Mouse (Mus musculus) liver, embryonic 15.5 days (tissue): ENCODE data around the gene Zscan20. TPM values are rescaled to one million over a fixed set of nuclear protein-coding genes. Genes with fewer than 3 reads are reported as not detected.
"Not testable (repeated sequence)": the region's sequence is repeated elsewhere in the genome, so short reads cannot be mapped to it uniquely, and the experiment has no call there.

ENCODE experiments used
- ATAC-seq: fragments of 200-750 bp; cut with Nextera tagmentation; 2 replicates; pipeline ENCODE4 v1.8.0; 2017; ENCODE audit warnings: moderate number of reproducible peaks, mild to moderate bottlenecking, moderate library complexity; ENCODE audit not compliant: insufficient read depth
- H3K27ac ChIP-seq: fragments of 300-500 bp; sonication (generic); replicated peaks from 2 replicates; pipeline ENCODE4 v1.5.1; 2015; ENCODE audit warnings: mild to moderate bottlenecking, inconsistent platforms
- H3K27me3 ChIP-seq: fragments of 300-500 bp; sonication (generic); 2 replicates; pipeline ENCODE4 v1.6.1; 2015; ENCODE audit warnings: mild to moderate bottlenecking, inconsistent platforms
- H3K36me3 ChIP-seq: fragments of 300-500 bp; sonication (generic); replicated peaks from 2 replicates; pipeline ENCODE4 v1.6.1; 2015; ENCODE audit warnings: moderate library complexity, mild to moderate bottlenecking, inconsistent platforms
- H3K4me1 ChIP-seq: fragments of 300-500 bp; sonication (generic); replicated peaks from 2 replicates; pipeline ENCODE4 v1.6.1; 2015; ENCODE audit warnings: inconsistent platforms
- H3K4me2 ChIP-seq: fragments of 300-500 bp; sonication (generic); 2 replicates; pipeline ENCODE4 v1.6.1; 2015; ENCODE audit warnings: moderate library complexity, mild to moderate bottlenecking, inconsistent platforms
- H3K4me3 ChIP-seq: fragments of 300-500 bp; sonication (generic); replicated peaks from 2 replicates; pipeline ENCODE4 v1.5.1; 2015; ENCODE audit warnings: mild to moderate bottlenecking, inconsistent platforms
- H3K9ac ChIP-seq: fragments of 300-500 bp; sonication (generic); 2 replicates; pipeline ENCODE4 v1.6.1; 2015; ENCODE audit warnings: moderate library complexity, mild to moderate bottlenecking, inconsistent platforms
- H3K9me3 ChIP-seq: fragments of 300-500 bp; sonication (generic); replicated peaks from 2 replicates; pipeline ENCODE4 v1.6.1; 2016; ENCODE audit warnings: inconsistent platforms
- WGBS: fragments of 180-500 bp; shearing (Covaris S2); methylation state at CpG from one replicate; pipeline ENCODE4 v1.1.7; 2015; ENCODE audit warnings: mixed read lengths; ENCODE audit not compliant: insufficient replicate concordance; 5-methylcytosine and 5-hydroxymethylcytosine counted together
- polyA plus RNA-seq: library from polyadenylated mRNA; unstranded; fragments of >200 nt; fragmentation: Nextera tagmentation; extraction: Ambion mirVana; gene quantifications from 2 replicates; pipeline ENCODE4 v1.2.1, GENCODE M21; 2015

Gene Zscan20
- polyA plus RNA-seq, 1 experiment from 2014 or later, result 0.84 TPM

GRCm38 (mm10) chr4:128560327-128560726 is 49.6 kb downstream of the Zscan20 start:
- Histone ChIP-seq H3K36me3 (no peaks in the 10 kb centered on the region), H3K4me3 (no peak overlapping the region), H3K27me3 (no peaks in the 10 kb centered on the region), H3K9me3 (no peaks in the 10 kb centered on the region), H3K27ac (no peak overlapping the region), H3K4me2 (no peak overlapping the region), H3K4me1 (no peaks in the 10 kb centered on the region), H3K9ac (no peak overlapping the region)
- 67% methylated on average over 3 of the region's 3 CpGs for WGBS
- ATAC-seq, result no peak

DNA sequence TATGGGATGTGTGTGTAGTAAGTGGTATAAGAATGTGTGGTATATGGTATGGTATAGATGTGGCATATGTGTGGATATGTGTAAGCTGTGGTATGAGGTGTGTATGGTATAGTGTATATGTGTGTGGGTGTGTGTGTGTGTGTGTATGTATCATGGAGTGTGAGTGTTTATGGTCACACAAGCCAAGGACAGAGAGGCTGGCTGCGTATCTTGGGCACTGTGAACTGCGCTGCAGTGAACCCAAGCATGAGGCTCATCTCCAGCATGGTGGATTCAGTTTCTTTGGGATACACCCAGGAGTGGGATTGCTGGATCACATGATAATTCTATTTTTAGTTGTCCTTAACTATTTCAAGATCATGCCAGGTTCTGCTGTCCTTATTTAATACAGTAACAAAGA is 55.7 kb downstream of the Zscan20 start:
- Histone ChIP-seq H3K9me3 (no peaks in the 10 kb centered on the region), H3K4me1 (no peaks in the 10 kb centered on the region)

DNA sequence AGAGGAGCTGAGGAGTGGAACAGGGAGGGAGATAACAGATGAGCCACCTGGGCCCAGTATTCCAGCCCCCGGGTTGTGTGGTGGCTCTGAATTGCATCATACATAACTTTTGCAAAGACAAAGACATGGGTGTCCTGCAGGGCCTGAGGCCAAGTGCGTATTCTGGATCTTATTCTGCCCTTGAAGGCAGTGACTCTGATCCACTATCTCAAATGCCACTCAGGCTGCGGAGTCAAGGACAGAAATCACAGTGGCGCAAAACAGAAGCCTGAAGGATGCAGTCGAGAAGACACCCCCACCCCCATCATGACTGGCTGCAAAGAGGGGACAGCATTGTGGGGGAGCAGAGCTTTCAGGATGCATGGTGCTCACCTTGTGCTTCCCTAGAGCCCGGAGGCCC is 59.1 kb downstream of the Zscan20 start:
- ATAC-seq, result no peak
- H3K27ac ChIP-seq, result no peak overlapping the region
- H3K36me3 ChIP-seq, result no peaks in the 10 kb centered on the region
- H3K9ac ChIP-seq, result no peak overlapping the region
- no peaks in the 10 kb centered on the region for H3K4me1 ChIP-seq
- no peaks in the 10 kb centered on the region for H3K27me3 ChIP-seq
- WGBS, result 67% methylated on average over 6 of the region's 6 CpGs
- H3K4me3 ChIP-seq, result no peak overlapping the region
- H3K9me3 ChIP-seq, result no peaks in the 10 kb centered on the region
- no peak overlapping the region for H3K4me2 ChIP-seq

More for the DNA sequence above, 55.7 kb downstream of the Zscan20 start:
- WGBS, result 78% methylated on average over 2 of the region's 2 CpGs
- no peak overlapping the region for H3K27ac ChIP-seq
- H3K4me2 ChIP-seq, result no peak overlapping the region
- ATAC-seq, result no peak
- no peak overlapping the region for H3K9ac ChIP-seq
- no peaks in the 10 kb centered on the region for H3K27me3 ChIP-seq
- H3K36me3 ChIP-seq, result no peaks in the 10 kb centered on the region
- H3K4me3 ChIP-seq, result no peak overlapping the region

- 46% methylated on average over 2 of the region's 2 CpGs for WGBS
- not testable (repeated sequence) for H3K9me3 ChIP-seq, ATAC-seq, H3K9ac ChIP-seq, H3K4me1 ChIP-seq, H3K27ac ChIP-seq, H3K27me3 ChIP-seq, H3K36me3 ChIP-seq, H3K4me2 ChIP-seq, H3K4me3 ChIP-seq
Observed at GRCm38 (mm10) chr4:128543956-128544486, 65.9 kb downstream of the Zscan20 start.

GRCm38 (mm10) chr4:128543378-128543777 is 66.5 kb downstream of the Zscan20 start:
- WGBS, result 26% methylated on average over 2 of the region's 2 CpGs
- Histone ChIP-seq H3K4me3 (no peak overlapping the region), H3K9ac (no peak overlapping the region), H3K4me1 (no peaks in the 10 kb centered on the region), H3K36me3 (no peaks in the 10 kb centered on the region), H3K27me3 (no peaks in the 10 kb centered on the region), H3K27ac (no peak overlapping the region), H3K9me3 (no peaks in the 10 kb centered on the region), H3K4me2 (no peak overlapping the region)
- no peak for ATAC-seq

Other genes starting within 250 kb of the Zscan20 start
- gene Tlr12, start 8.5 kb upstream of the Zscan20 start, polyA plus RNA-seq, result 1.2 and 1.9 TPM in 2 replicates
- gene Phc2, start 44.6 kb upstream of the Zscan20 start, polyA plus RNA-seq, result 14.3 and 15.0 TPM in 2 replicates
- not detected in 2 replicates for gene A3galt2, start 145.3 kb upstream of the Zscan20 start, polyA plus RNA-seq
- gene Zfp362, start 195.9 kb upstream of the Zscan20 start, polyA plus RNA-seq, result 6.5 and 6.8 TPM in 2 replicates